Mouse (Mus musculus) frontal cortex, postnatal 10 days (tissue): ENCODE results near the gene Emc8.
A peak's percentile ranks its signal among the peaks of the same experiment; 100 is the strongest.
"Not testable (repeated sequence)": the region's sequence is repeated elsewhere in the genome, so short reads cannot be mapped to it uniquely, and the experiment has no call there.

Source experiments
- DNase-seq, 2 experiments: peaks; one replicate each; pipeline ENCODE4 v3.0.0; 2022; ENCODE audit warnings: low spot score in 2 of 2, mixed read lengths in 1 of 2

Gene Emc8

DNA sequence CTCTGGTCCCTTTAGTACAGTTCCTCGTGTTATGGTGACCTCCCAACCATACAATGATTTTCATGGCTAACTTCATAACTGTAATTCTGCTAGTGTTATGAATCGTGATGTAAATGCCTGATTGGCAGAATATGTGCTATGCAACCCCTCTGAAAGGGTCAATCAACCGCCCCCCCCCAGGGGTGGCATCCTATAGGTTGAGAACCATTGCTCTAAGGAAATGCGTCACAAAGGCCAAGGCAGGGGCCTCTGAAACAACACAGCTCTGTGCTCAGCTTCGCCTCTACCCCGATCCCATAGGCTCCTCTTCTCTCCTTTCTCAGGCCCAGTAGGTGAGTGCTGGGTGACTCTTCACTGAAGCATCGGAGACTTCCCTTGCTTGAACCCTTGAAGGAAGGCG lies 17.2 kb upstream of the Emc8 start:
- no peak for DNase-seq

DNA sequence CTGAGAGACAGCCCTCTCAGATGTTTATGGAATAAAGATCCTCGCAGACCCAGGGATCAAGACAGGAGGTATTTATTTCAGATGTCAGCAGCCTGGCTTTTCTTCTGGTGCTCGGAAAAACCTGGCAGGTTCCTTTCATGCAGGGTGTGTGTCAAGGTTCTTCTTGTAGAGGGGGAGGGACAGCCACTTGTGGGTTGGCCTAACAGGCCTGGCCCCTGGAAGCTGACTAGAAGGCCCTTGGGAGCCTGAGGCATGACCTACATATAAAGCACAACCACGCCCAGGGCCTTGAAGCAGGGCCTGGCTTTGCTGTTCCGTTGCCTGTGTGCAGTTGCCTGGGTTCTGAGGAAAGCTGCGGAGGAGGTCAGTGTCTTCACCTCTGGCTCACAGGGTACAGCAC lies 16.7 kb upstream of the Emc8 start:
- no peak for DNase-seq

DNA sequence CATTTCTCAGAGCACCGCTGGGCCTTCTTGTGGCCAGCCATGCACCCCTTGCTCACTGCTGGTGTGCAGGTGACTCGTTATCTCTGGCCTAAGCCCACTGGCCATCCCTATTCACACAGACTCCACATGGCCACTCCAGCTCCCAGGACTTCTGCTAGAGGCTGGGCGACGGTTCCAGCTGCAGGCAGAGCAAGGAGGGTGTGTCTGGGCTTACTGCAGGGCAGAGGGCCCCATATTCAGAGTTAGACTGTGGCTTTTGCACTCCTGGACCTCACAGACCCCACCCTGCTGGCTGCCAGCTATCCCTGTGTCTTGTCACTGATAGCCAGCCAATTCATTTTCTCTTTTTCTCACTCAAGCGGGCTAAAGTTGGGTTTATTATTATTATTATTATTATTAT lies 15.7 kb upstream of the Emc8 start:
- no peak for DNase-seq

DNA sequence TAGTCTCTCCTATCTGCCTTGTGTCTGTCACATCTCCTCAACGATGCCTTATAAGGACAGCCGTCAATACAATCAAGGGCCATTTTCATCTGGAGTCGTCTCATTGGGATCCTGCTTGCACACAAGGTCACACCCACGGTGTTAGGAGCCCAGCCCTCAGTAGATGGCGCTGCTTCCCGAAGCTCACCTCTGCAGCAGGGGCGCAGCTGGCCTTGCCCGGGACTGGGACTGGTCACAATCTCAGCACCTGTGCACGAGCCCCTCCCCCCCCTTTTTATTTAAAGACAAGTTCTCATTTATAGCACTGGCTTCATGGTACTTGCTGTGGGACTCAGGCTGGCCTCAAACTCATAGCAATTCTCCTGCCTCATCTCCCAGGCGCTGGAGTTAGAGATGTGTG lies 15.2 kb upstream of the Emc8 start:
- no peak for DNase-seq

DNA sequence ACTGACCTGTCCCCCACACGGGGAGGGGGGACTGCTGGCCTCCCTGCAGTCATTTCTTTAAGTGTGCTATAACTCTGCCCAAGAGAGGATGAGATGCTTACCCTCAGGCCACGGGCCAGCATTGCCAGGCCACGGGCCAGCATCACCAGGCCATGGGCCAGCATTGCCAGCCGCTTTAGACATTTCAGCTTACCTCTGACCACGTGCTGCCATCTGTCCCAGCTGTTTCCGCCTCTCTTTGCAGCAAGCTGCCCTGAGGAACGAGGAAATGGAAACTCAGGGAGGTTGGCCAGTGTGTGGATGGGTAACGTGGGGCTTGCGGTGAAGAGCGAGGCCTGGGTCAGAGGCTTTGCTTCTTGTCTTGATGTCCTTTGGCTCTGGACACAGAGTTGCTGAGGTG lies 12.7 kb upstream of the Emc8 start:
- DNase-seq = no peak

DNA sequence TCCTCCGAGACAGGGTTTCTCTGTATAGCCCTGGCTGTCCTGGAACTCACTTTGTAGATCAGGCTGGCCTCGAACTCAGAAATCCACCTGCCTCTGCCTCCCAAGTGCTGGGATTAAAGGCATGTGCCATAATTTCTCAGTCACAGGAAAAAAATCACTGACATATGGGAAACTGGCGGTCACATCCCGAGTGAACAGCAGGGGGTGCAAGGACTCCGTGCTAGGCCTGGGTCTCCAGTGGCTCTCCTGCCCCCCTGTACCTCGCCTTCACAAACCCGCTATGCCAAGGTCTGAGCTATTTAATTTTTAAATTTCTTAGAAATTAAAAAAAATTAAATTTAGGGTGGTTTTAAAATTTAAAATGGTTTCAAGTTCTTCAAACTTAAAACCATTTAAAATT lies 12.0 kb upstream of the Emc8 start:
- DNase-seq = not testable (repeated sequence)

DNA sequence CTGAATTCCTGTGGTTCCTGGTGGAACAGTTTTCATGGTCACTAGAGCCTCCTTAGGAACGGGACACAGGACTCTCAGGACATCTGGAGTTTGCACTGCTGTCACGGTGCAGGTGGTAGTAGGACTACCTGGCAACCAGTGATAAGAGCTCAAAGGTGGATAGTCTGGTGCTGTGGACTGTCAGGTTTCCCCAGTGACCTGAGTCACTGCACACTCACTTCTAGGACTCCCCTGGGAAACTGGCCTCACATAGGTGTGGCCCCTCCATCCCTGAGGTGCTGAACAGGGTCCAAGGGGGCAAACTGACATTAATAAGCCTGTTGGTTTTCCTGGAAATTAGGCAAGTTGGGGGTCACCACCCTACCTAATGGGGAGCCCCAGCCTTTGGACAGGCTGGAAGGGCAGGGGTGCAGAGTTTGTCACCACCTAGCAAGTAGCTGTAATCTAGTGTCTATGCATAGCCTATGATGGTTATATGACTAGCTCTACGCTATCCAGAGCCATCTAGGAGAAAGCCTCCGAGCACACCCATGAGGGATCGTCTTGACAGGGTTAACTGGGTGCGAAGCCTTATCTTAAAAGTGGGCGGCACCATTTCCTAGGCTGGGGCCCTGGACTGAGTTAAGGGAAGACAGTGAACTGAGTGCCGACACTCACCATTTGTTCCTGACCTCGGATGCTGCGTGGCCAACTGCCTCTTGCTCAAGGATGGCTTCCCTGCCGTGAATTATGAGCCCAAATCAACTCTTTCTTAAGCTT lies 11.4 kb upstream of the Emc8 start:
- no peak for DNase-seq

DNA sequence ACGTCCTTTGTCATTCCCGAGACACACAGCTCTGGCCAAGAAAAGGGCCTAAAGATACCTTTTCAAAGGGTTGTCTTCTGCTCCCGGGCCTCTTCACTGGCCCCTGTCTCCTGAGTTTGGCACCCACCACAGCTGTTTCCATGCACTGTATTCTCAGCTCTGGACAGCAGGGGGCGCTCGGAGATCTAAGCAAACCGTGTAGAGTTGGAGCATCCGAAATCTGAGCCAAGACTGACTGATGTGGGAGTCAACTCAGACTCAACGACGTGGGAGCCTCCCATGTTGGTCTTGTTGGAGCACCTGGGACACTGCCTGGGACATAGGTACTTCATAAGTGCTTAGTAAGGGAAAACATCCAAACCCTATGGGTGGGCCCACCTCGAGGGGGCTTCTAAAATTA lies 10.1 kb upstream of the Emc8 start:
- DNase-seq = peak; percentile 66 to 83

DNA sequence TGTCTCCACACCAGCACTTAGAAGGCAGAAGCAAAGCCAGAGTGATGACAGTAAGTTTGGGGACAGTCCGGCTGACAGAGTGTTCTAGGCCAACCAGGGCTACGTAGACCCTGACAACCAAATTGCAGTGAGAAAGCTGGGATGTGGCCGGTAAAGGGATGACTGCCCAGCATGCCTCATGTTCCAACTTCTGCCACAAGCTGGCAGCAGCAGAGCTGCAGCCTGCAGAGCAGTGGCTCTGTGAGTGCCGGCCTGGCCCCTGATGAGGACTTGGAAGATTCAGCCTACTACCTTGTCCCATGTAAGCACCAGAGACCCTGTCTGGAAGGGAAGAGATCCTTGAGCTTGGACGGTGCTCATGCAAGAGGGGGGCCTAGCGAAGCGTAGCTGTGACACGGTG lies 7.3 kb upstream of the Emc8 start:
- DNase-seq = no peak

DNA sequence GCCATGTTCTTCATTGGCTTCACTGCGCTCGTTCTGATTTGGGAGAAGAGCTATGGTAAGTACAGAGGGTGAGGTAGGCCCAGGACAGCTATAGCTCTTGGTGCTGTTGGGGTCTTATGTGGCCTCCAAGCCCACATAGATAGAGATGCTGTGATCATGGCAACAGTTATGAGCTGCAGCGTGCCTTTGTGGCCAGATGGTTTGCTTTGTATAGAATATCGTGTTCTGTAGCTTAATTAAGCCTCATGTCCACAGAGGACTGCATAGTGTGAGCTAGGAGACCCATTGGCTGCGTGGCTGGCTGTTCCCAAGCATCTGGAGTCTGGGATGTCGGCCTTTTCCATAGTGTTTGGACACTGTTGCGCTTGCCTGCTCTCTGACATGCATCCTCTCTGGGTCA lies 4.9 kb upstream of the Emc8 start:
- no peak for DNase-seq

DNA sequence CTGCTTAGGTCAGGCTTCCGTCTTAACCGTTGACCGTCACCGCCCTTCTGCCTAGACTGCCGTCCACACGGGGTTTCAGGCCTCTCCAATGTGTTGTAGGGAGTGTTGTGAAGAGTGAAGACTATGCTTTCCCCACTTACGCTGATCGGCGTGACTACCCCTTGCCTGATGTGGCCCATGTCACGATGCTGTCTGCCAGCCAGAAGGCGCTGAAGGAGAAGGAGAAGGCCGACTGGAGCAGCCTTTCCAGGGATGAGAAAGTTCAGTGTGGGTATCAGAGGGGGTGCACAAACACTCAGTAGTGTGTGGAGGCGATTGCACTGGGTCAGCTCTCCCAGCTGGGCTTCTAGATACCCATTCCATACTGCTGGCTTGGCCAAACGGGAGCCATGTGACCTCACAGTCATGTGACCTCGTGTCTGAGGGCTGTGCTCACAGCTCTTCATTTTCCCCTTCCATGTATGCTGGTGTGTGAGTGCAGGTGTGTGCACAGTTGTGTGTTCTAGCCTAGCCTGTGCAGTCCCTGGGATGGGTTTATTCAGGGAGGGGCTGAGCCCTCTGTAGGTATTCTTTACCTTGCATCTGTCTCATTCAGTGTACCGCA lies 4.4 kb upstream of the Emc8 start:
- no peak for DNase-seq

DNA sequence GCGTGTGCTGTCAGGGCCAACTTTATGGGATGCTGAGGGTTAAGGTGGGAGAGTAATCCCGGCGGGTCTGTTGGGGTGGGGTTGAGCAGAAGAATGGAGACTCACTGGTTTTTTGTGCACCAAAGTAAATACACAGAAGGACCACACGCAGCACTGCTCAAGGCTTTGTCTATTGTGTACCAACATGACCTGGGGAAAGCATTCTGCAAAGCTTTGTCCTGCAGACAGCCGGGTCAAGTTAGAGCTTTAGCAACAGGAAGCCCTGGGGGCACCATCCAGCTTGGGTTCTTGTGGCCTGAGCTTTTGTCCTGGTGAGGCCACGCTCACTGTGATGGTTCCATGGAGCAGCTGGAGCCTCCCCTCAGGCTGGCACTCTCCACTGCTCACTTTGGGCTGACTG lies 3.4 kb upstream of the Emc8 start:
- DNase-seq = no peak

DNA sequence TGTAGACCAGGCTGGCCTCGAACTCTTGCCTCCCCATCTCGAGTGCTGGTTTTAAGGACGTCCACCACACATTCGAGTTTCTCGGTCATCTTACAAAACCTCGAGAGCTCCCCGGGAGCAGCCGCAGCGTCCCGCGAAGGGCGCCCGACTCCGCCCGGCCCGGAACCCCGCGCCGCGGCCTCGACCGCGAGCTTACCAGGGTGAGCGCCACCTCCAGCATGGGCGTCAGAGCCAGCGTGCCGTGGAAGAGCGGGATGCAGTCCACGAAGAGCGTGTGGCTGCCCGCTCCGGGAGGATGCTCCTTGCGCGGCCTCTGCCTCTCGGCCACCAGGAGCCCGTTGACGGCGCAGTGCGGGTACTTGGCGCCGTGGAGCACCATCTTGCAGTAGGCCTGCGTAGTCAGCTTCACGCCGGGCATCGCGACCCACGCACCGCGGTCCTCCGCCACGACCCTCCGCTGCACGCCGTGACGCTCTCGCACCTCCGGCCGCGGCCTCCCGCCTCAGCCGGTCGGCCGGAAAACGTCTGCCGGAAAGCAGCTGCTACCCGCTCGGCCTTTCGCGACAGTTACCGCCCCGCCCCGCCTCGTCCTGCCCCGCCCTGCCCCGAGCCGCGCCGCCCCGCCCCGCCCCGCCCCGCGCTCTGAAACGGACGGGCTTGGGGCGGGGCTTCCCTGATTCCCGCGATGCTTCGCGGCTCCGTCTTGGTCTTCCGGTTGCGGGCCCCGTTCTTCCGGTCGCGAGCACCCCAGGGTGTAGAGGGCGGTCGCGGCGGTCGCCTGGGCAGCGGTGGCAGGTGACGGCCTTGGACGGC lies 606 bp downstream of the Emc8 start, which contains the start of the genes Gm27021 and Cox4i1:
Gene Gm27021 (minus strand): TSS at position 519 of the 813 bp plus-strand sequence.
Gene Cox4i1 (plus strand): TSS at position 662 of the 813 bp plus-strand sequence.
- DNase-seq = peak; percentile 84 to 88

DNA sequence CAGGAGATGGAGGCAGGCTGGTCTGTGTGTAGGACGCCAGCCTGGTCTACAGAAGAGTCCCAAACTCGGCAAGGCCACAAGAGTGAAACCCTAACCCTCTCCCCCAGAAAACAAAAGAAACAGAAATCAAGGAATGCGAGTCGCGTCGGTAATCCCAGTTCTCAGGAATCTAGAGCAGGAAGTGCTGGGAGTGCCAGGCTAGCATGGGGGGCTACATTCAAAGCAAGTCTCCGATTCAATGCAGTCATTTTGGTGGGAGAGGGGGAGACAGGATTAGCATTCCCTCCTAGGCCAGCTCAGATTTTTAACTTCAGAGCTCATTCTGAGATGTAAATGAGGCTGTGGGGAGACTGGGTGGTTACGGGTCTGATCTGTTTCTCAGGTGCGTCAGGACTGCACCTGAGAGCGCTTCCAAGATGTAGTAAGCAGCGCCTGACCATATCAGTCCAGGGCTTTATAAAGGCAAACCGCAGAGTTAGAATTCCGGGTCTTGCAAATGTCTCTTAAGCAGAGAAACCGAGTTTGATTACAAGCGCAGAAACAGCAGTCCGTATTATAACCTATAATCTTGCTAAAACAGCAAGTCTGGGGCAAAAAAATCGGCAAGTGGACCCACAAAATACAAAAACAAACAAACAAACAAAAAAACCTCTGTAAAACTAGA lies 1.4 kb downstream of the Emc8 start:
- no peak for DNase-seq

DNA sequence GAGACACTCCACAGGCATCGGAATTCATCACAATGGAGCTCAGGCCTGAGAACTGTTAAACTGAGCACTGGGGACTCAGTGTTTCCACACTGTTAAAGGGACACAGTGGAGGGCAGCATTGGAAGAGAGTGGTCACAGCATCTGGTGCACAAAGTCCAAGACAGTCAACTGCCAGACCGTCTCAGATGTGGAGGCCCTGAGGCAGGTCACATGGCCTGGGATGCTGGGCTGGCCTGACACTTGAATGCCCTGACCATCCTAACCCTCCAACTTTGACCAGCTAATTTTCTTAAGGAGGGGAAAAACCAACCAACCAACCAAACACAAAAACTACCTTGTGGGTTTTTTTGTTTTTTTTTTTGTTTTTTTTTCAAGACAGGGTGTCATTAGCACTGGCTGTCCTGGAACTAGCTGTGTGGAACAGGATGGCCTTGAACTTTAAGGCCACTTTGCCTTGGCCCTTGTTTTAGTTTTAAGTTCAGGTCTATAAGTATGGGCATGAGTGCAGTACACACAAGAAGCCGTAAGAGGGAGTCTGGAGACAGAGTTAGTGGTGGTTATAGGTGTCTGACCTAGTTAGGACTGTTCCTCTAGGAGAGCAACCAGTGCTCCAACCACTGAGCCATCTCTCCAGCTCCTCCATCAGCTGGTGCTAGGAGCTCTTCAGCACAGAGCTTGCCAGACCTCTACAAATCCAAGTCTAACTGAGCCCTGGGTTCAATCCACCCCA lies 2.5 kb downstream of the Emc8 start:
- DNase-seq = no peak

DNA sequence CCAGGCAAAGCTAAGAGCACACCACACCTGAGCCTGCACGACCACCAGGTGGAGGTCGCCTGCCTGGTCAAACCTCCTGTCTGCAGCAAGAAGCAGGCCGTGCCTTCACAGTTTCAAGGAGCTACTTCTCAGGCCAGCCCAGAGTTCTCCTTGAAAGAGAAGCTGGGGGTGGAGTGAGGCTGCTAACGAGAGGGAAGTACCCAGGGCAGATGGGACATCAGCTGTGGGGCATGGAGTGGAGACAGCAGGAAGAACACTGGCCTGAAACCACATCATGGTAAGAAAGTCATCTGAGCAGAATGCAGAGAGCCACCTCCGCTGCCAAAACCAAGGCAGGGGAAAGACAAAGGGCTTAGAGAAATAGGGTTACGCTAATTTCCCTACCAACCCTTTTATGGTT lies 3.8 kb downstream of the Emc8 start:
- no peak for DNase-seq

DNA sequence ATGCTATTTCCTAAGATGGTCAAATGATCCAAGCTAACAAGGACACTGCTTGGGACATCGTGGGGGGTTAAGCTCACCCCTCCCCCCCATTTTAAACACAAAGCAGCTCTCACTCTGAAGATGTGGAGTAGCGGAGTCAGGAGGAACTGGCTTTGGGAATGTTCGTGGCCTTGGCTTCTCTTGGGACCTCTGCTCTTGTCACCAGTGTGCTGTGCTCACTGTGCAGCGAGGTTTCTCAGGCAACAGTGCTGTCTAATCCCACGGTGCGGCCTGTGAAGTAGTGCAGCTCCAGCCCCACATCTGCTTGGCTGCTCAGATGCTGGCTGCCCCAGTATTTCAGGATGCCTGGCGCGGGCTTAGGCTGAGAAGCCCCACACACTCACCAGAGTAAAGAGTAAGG lies 11.0 kb downstream of the Emc8 start:
- no peak for DNase-seq

DNA sequence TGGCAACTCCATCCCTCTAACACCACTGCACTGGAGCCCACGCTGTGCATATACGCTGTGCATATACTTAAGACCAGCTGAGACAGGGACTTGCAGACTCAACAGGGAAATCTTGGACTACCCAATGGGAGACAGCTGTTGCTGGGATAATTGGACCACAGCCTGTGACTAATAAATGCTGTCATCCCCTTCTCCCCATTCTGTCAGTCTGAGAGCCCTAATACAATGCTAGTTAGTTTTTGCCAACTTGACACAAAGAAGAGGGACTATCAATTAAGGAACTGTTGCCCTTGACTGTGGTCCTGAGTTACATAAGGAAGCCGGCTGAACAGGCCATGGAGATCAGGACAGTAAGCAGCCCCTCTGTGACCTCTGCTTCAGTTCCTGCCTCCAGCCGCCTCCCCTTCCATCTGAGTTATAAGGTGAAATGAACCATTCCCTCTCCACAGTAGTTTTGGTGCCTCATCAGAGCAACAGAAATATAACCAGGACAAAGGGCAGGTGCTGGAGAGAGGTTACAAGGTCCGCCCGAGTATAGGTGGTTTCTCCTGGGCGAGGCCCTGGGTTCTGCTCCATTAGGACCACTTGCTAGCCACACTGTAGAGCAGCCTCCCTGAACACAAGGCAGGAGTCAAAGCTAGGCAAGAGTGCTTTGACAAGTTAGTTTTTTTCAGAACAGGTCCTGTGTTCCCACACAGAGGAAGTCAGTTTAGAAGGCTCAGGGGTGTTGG lies 11.9 kb downstream of the Emc8 start:
- DNase-seq = no peak

DNA sequence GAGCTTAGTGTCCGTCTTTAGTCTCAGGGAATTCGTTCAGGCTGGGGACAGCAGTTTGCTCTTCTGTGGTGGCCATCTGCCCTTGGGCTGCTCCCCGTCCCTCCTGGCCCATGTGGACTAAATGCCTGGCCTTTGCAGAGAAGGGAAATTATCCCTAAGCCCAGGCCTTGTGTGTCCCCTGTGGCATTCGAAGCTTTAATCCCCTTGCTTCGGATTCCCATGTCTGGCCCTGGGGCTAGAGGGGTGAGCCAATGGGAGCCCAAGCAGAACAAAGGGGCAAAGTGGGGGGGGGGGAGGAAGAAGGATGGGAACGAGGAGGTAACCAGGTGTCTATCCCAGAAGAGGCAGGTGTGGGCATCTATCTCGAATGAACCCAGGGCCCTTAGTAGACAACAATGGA lies 20.8 kb downstream of the Emc8 start, which contains the start of gene 1190005I06Rik:
Gene 1190005I06Rik (minus strand): TSS at position 101 of the 400 bp plus-strand sequence.
- no peak for DNase-seq

DNA sequence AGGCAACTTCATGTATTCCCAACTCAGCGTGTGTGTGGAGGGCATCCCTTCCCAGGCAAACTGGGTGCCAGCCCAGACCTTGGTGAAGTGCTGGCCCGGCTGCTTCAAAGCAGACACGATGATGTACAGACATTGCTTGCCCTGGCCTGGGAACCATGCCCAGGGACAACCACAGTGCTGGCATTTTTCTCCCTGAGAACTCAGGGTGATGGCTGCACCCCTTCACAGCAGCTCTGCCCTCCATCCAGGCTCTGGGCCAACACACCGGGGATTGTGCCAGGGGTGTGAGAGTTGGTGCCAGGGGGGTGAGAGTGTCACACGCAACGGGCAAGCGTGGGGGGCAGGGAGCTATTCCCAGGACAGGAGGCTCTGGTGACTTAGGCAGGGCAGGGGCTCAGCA lies 23.7 kb downstream of the Emc8 start:
- peak; percentile 76 to 78 for DNase-seq
